Comparison of ENCODE assay signal across 8 mouse cellular contexts in the genomic region with DNA sequence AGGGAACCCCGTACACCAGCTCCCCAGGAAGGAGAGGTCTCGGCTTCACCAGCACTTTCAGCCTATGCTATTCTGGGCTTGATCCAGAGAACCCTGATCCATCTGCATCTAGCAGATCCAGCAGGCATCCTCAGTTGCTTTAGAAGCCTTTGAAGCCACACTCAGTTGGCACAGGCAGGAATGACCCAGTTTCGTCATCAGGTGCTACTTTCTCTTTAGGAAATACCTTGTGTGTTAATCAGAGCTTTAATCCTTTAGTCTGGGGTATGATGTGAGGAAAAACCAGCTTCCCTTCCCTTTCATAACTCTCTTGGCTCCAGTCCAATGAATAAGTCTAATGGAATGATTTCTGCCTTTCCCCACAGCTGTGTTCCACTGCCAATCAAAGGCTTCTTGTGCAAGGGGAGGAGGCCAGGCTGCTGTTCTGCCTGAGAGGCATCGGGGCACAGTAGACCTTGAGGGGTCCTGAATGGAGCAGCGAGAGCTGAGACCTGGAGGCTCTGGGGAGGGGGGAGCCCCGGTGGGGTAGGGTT.
DNase-seq lines count a peak whose midpoint lies in the region; ATAC-seq and TF ChIP-seq lines count a peak whose summit lies in the region.

No protein-coding gene starts in this region.

- WGBS in kidney, postnatal 0 days = 32% methylated on average over 6 of the region's 6 CpGs
- WGBS in midbrain, embryonic 12.5 days = 46% methylated on average over 6 of the region's 6 CpGs

- H3K4me3 ChIP-seq in kidney, postnatal 0 days (replicated peaks; ENCODE audit: low read depth, low read length) = no peak overlapping the region
- no peak overlapping the region for H3K4me3 ChIP-seq in midbrain, embryonic 12.5 days

- H3K27me3 ChIP-seq in kidney, postnatal 0 days (ENCODE audit: insufficient read depth, low read length) = no peaks in the 10 kb centered on the region
- H3K27me3 ChIP-seq in midbrain, embryonic 12.5 days = no peaks in the 10 kb centered on the region

- TF ChIP-seq CTCF in kidney, postnatal 0 days (IDR thresholded peaks at IDR 0.05; ENCODE audit: low read depth) = no peak

- no peaks in the 10 kb centered on the region for H3K36me3 ChIP-seq in kidney, postnatal 0 days (ENCODE audit: insufficient read depth, low read length)
- H3K36me3 ChIP-seq in midbrain, embryonic 12.5 days = no peaks in the 10 kb centered on the region

- no peak overlapping the region for H3K9ac ChIP-seq in kidney, postnatal 0 days (ENCODE audit: low read depth, low read length)
- no peak overlapping the region for H3K9ac ChIP-seq in midbrain, embryonic 12.5 days (replicated peaks)

- peak; percentile 72 for ATAC-seq in frontal cortex, adult (ENCODE audit: low TSS enrichment)
- ATAC-seq in kidney, postnatal 0 days (replicated peaks; ENCODE audit: low FRiP score, low read depth) = peak; percentile 58; the same call in 1 of the 2 replicates
- peak; percentile 65 for ATAC-seq in midbrain, embryonic 12.5 days (ENCODE audit: low FRiP score, low read depth)
- ATAC-seq in monocyte, adult 5-6 weeks (replicated peaks; ENCODE audit: insufficient number of reproducible peaks, low FRiP score, low TSS enrichment, poor library complexity, severe bottlenecking) = no peak

- H3K4me1 ChIP-seq in kidney, postnatal 0 days (replicated peaks; ENCODE audit: insufficient read depth, low read length) = peaks cover 15% of the 10 kb centered on the region; the same call in 1 of the 2 replicates
- peaks cover 24% of the 10 kb centered on the region for H3K4me1 ChIP-seq in midbrain, embryonic 12.5 days

- H3K4me2 ChIP-seq in kidney, postnatal 0 days (ENCODE audit: low read length) = peak overlapping the region; percentile 36
- no peak overlapping the region for H3K4me2 ChIP-seq in midbrain, embryonic 12.5 days (replicated peaks)

- no peak for DNase-seq in frontal cortex, postnatal 25 days (ENCODE audit: low spot score in 2 of 2)
- DNase-seq in adrenal gland, postnatal 14 days = peak; percentile 63
- peak; percentile 93 for DNase-seq in gonadal fat pad, adult 2 months (ENCODE audit: low read depth)
- DNase-seq in kidney, postnatal 0 days (ENCODE audit: low spot score) = peak; percentile 75
- no peak for DNase-seq in urinary bladder, adult 2 months (ENCODE audit: low spot score)

- no peaks in the 10 kb centered on the region for H3K9me3 ChIP-seq in kidney, postnatal 0 days (replicated peaks; ENCODE audit: low read length)
- no peaks in the 10 kb centered on the region for H3K9me3 ChIP-seq in midbrain, embryonic 12.5 days

- no peak overlapping the region for H3K27ac ChIP-seq in kidney, postnatal 0 days
- 0 out of 2 replicates have a peak overlapping the region, but pooled peaks have one; percentile 30 for H3K27ac ChIP-seq in midbrain, embryonic 12.5 days (replicated peaks)

Comparison
In these comparisons a context has a peak if more than half of its experiments do, and no peak if none do; other contexts are left out.
1. DNase-seq: peak in adrenal gland, postnatal 14 days (single experiment), gonadal fat pad, adult 2 months (single experiment) and kidney, postnatal 0 days (single experiment); none in frontal cortex, postnatal 25 days (0 of 2) and urinary bladder, adult 2 months (single experiment).